Mouse (Mus musculus) forebrain, embryonic 10.5 days (tissue): ENCODE data around the gene Plcxd2. TPM values are rescaled to one million over a fixed set of nuclear protein-coding genes. Genes with fewer than 3 reads are reported as not detected.
A peak's percentile ranks its signal among the peaks of the same experiment; 100 is the strongest.

Experiments
- DNase-seq: peaks from one replicate; pipeline ENCODE4 v3.0.0-alpha.2; 2017; ENCODE audit warnings: low spot score; ENCODE audit errors: extremely low spot score
- H3K27ac ChIP-seq: fragments of 300-500 bp; sonication (generic); 2 replicates; pipeline ENCODE4 v1.5.1; 2016; ENCODE audit warnings: mild to moderate bottlenecking
- H3K27me3 ChIP-seq: fragments of 300-500 bp; sonication (generic); 2 replicates; pipeline ENCODE4 v1.6.1; 2016; ENCODE audit warnings: mild to moderate bottlenecking; ENCODE audit not compliant: poor library complexity, severe bottlenecking
- H3K36me3 ChIP-seq: fragments of 300-500 bp; sonication (generic); replicated peaks from 2 replicates; pipeline ENCODE4 v1.6.1; 2016; ENCODE audit warnings: mild to moderate bottlenecking, moderate library complexity
- H3K4me1 ChIP-seq: fragments of 300-500 bp; sonication (generic); 2 replicates; pipeline ENCODE4 v1.6.1; 2016
- H3K4me3 ChIP-seq: fragments of 300-500 bp; sonication (generic); 2 replicates; pipeline ENCODE4 v1.5.1; 2016; ENCODE audit warnings: mild to moderate bottlenecking, moderate library complexity
- H3K9me3 ChIP-seq: fragments of 300-500 bp; sonication (generic); 2 replicates; pipeline ENCODE4 v1.6.1; 2016; ENCODE audit warnings: mild to moderate bottlenecking, moderate library complexity
- WGBS: fragments of 180-500 bp; shearing (Covaris S2); methylation state at CpG from one replicate; pipeline ENCODE4 v1.1.7; 2016; 5-methylcytosine and 5-hydroxymethylcytosine counted together
- polyA plus RNA-seq: library from polyadenylated mRNA; unstranded; fragments of >200 nt; fragmentation: Nextera tagmentation; extraction: Ambion mirVana; gene quantifications from 2 replicates; pipeline ENCODE4 v1.2.1, GENCODE M21; 2016

Gene Plcxd2
- 3.4 and 4.4 TPM in 2 replicates for polyA plus RNA-seq

GRCm38 (mm10) chr16:46010153-46010905, at the start of gene Plcxd2:
Plcxd2 (minus strand) TSS chr16:46010218.
- peak within 1 kb of the TSS; percentile 84 for H3K27ac ChIP-seq
- H3K27me3 ChIP-seq: no peaks in the 10 kb centered on the region; the same call in 1 of the 2 replicates
- H3K4me3 ChIP-seq: peak within 1 kb of the TSS; percentile 61
- H3K36me3 ChIP-seq: no peaks in the 10 kb centered on the region
- WGBS: under 1% methylated on average over 39 of the region's 39 CpGs
- no peaks in the 10 kb centered on the region for H3K9me3 ChIP-seq
- DNase-seq: peak; percentile 95
- H3K4me1 ChIP-seq: peaks cover 25% of the 10 kb centered on the region

GRCm38 (mm10) chr16:46046906-46047305, 36.9 kb upstream of the Plcxd2 start:
- 95% methylated on average over 2 of the region's 2 CpGs for WGBS
- no peak for DNase-seq
- no peaks in the 10 kb centered on the region for H3K9me3 ChIP-seq
- H3K4me1 ChIP-seq: no peaks in the 10 kb centered on the region
- H3K36me3 ChIP-seq: no peaks in the 10 kb centered on the region
- H3K27me3 ChIP-seq: no peaks in the 10 kb centered on the region
- no peak overlapping the region for H3K4me3 ChIP-seq
- no peak overlapping the region for H3K27ac ChIP-seq

GRCm38 (mm10) chr16:46036261-46036660, 26.2 kb upstream of the Plcxd2 start:
- no peak overlapping the region for H3K27ac ChIP-seq
- 65% methylated on average over 2 of the region's 2 CpGs for WGBS
- no peaks in the 10 kb centered on the region for H3K27me3 ChIP-seq
- H3K9me3 ChIP-seq: no peaks in the 10 kb centered on the region
- DNase-seq: no peak
- H3K36me3 ChIP-seq: no peaks in the 10 kb centered on the region
- no peak overlapping the region for H3K4me3 ChIP-seq
- H3K4me1 ChIP-seq: peaks cover 4% of the 10 kb centered on the region

GRCm38 (mm10) chr16:46033896-46034295, 23.9 kb upstream of the Plcxd2 start:
- 85% methylated on average over 9 of the region's 9 CpGs for WGBS
- no peaks in the 10 kb centered on the region for H3K36me3 ChIP-seq
- no peak overlapping the region for H3K4me3 ChIP-seq

GRCm38 (mm10) chr16:46022958-46023491, 13.0 kb upstream of the Plcxd2 start:
- Histone ChIP-seq H3K4me1 (no peaks in the 10 kb centered on the region), H3K36me3 (no peaks in the 10 kb centered on the region), H3K27me3 (no peaks in the 10 kb centered on the region), H3K9me3 (no peaks in the 10 kb centered on the region), H3K27ac (no peak overlapping the region), H3K4me3 (no peak overlapping the region)
- DNase-seq: no peak
- 83% methylated on average over 5 of the region's 5 CpGs for WGBS

More at GRCm38 (mm10) chr16:46033896-46034295, 23.9 kb upstream of the Plcxd2 start:
- Histone ChIP-seq H3K27ac (no peak overlapping the region), H3K9me3 (no peaks in the 10 kb centered on the region), H3K4me1 (peaks cover 8% of the 10 kb centered on the region), H3K27me3 (no peaks in the 10 kb centered on the region)
- no peak for DNase-seq

- Histone ChIP-seq H3K27me3 (no peaks in the 10 kb centered on the region), H3K4me1 (no peaks in the 10 kb centered on the region), H3K36me3 (no peaks in the 10 kb centered on the region), H3K4me3 (no peak overlapping the region), H3K9me3 (no peaks in the 10 kb centered on the region), H3K27ac (no peak overlapping the region)
- 52% methylated on average over 5 of the region's 5 CpGs for WGBS
- DNase-seq: peak; percentile 59
These were observed 12.3 kb upstream of the Plcxd2 start for GRCm38 (mm10) chr16:46022189-46022928.

GRCm38 (mm10) chr16:46021302-46021701, 11.3 kb upstream of the Plcxd2 start:
- WGBS: 90% methylated on average over 2 of the region's 2 CpGs
- H3K9me3 ChIP-seq: no peaks in the 10 kb centered on the region
- H3K4me3 ChIP-seq: no peak overlapping the region
- H3K27me3 ChIP-seq: no peaks in the 10 kb centered on the region
- no peaks in the 10 kb centered on the region for H3K4me1 ChIP-seq
- no peak overlapping the region for H3K27ac ChIP-seq
- H3K36me3 ChIP-seq: no peaks in the 10 kb centered on the region
- DNase-seq: no peak

GRCm38 (mm10) chr16:46020396-46020795, 10.4 kb upstream of the Plcxd2 start:
- H3K9me3 ChIP-seq: no peaks in the 10 kb centered on the region
- no peak for DNase-seq
- no peaks in the 10 kb centered on the region for H3K27me3 ChIP-seq
- 78% methylated on average over 2 of the region's 2 CpGs for WGBS
- H3K27ac ChIP-seq: no peak overlapping the region
- no peaks in the 10 kb centered on the region for H3K4me1 ChIP-seq
- no peaks in the 10 kb centered on the region for H3K36me3 ChIP-seq
- H3K4me3 ChIP-seq: no peak overlapping the region

GRCm38 (mm10) chr16:46019799-46020198, 9.8 kb upstream of the Plcxd2 start:
- H3K27me3 ChIP-seq: no peaks in the 10 kb centered on the region
- no peaks in the 10 kb centered on the region for H3K36me3 ChIP-seq
- DNase-seq: no peak
- no peak overlapping the region for H3K4me3 ChIP-seq
- WGBS: 92% methylated on average over 4 of the region's 4 CpGs
- H3K9me3 ChIP-seq: no peaks in the 10 kb centered on the region
- H3K4me1 ChIP-seq: no peaks in the 10 kb centered on the region
- no peak overlapping the region for H3K27ac ChIP-seq

- Histone ChIP-seq H3K4me3 (no peak overlapping the region), H3K4me1 (no peaks in the 10 kb centered on the region), H3K9me3 (no peaks in the 10 kb centered on the region), H3K27me3 (no peaks in the 10 kb centered on the region), H3K36me3 (no peaks in the 10 kb centered on the region), H3K27ac (no peak overlapping the region)
- no peak for DNase-seq
- WGBS: 76% methylated on average over 1 of the region's 1 CpGs
These were observed 9.3 kb upstream of the Plcxd2 start for GRCm38 (mm10) chr16:46019359-46019758.

GRCm38 (mm10) chr16:46011696-46012095, 1.7 kb upstream of the Plcxd2 start:
- H3K36me3 ChIP-seq: no peaks in the 10 kb centered on the region

GRCm38 (mm10) chr16:46010906-46011220, 845 bp upstream of the Plcxd2 start:
- H3K36me3 ChIP-seq: no peaks in the 10 kb centered on the region
- peak overlapping the region; percentile 84 for H3K27ac ChIP-seq
- no peaks in the 10 kb centered on the region; the same call in 1 of the 2 replicates for H3K27me3 ChIP-seq
- H3K9me3 ChIP-seq: no peaks in the 10 kb centered on the region
- 14% methylated on average over 5 of the region's 5 CpGs for WGBS
- DNase-seq: no peak
- H3K4me1 ChIP-seq: peaks cover 25% of the 10 kb centered on the region
- peak overlapping the region; percentile 61 for H3K4me3 ChIP-seq

More at GRCm38 (mm10) chr16:46011696-46012095, 1.7 kb upstream of the Plcxd2 start:
- Histone ChIP-seq H3K4me1 (peaks cover 25% of the 10 kb centered on the region), H3K27me3 (no peaks in the 10 kb centered on the region; the same call in 1 of the 2 replicates), H3K9me3 (no peaks in the 10 kb centered on the region), H3K4me3 (no peak overlapping the region), H3K27ac (no peak overlapping the region)
- WGBS: 91% methylated on average over 1 of the region's 1 CpGs
- no peak for DNase-seq

GRCm38 (mm10) chr16:46009717-46010116, 301 bp downstream of the Plcxd2 start:
- H3K9me3 ChIP-seq: no peaks in the 10 kb centered on the region
- no peak for DNase-seq
- WGBS: 0% methylated on average over 13 of the region's 13 CpGs
- peak overlapping the region; percentile 61 for H3K4me3 ChIP-seq
- peaks cover 25% of the 10 kb centered on the region for H3K4me1 ChIP-seq
- H3K36me3 ChIP-seq: no peaks in the 10 kb centered on the region
- H3K27ac ChIP-seq: peak overlapping the region; percentile 84
- H3K27me3 ChIP-seq: no peaks in the 10 kb centered on the region; the same call in 1 of the 2 replicates
